Mouse (Mus musculus) ovary, postnatal 14 days (tissue): ENCODE data around the gene Med15.
A peak's percentile ranks its signal among the peaks of the same experiment; 100 is the strongest.

Source experiments
- DNase-seq: peaks from one replicate; pipeline ENCODE4 v3.0.0; 2022; ENCODE audit warnings: low spot score

Gene Med15

DNA sequence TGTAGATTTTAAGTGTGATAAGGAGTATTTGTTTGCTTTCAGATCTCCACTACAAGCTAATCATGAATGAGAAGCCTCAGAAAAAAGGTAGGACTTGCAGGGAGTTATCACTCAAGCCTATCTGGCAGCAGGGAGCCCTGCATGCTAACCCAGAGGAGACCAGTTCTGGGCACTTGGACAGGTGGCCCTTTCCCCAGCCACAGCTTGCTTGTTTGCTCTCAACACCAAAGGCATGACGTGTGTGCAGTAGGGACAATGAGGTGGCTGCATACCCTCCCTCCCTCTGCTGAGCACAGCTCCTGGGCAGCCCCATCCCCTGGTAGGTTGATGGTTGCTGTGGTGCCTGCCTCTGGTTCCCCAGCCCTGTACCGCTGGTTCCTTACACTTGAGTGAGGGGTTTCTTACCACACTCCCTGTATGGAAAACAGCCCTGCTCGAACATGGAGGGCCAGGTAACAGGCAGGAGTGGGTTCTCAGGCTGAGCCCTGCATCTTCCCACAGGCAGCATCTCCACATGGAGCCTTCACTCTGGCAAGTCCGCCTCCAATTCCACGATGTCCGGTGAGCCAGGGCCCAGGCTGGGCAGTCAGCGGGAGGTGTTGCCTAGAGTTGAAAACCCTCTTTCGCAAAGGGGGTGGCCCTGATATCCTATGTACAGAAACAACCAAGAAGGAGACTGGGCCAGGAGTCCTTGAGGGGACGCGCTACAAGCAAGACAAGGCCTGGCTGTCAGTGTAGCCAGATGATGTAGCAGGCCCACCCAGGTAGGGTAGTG lies 84.9 kb downstream of the Med15 start:
- no peak for DNase-seq

DNA sequence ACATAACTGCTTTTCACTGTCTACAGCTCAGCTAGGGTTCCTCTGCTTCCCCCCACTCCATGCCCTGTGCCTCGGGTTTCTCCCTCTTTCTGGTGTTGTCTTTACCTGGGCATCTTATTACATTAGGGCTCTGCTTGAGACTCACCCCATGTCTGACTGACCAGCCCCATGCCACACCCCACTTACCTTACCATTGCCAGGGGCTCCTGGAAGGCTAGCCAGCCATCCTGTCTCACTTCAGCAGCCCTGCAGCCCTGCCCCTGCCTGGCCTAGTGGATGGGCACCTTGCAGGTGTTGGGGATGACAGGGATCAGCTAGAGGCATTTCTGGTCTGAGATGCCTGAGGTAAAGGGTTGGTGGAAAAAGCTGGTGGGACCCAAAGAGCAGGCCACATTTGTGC lies 85.5 kb downstream of the Med15 start:
- DNase-seq: no peak

DNA sequence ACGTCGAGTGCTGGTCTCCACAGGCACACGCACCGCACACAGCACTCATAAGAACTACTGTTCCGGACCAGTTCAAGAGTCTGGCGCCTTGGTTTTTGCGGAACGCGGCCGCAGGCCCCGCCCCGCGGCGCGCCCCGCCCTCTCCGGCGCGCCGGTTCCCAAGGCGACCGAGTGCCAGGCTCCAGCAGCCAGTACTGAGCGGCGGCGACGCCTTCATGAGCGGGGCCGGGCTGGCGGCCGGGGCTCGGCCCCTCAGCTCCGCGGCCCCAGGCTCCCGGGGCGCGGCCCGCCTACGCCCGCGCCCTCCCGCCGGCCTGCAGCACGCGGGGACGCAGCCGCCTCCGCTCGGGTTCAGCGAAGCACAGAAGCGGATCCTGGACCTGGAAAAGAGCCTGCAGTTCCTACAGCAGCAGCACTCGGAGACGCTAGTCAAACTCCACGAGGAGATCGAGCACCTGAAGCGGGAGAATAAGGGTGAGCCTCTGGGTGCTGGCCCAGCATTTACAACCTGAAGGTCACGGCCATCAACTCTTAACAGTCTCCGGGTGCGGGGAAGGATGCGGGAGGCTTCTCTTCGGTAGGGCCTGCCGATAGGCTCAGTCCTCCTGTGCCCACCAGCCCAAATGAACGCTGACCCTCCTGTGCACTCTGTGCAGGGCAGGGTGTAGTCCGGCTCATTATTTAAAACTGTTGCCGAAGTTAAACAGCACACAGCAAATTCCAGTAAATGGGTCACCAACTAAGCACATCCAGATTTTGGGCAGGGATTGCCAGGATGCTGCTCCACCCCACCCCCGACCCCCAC lies 86.2 kb downstream of the Med15 start, which contains the start of gene Ccdc74a:
Gene Ccdc74a, plus strand, starts transcription at position 161 of the 805 bp plus-strand sequence.
- peak; percentile 70 for DNase-seq

DNA sequence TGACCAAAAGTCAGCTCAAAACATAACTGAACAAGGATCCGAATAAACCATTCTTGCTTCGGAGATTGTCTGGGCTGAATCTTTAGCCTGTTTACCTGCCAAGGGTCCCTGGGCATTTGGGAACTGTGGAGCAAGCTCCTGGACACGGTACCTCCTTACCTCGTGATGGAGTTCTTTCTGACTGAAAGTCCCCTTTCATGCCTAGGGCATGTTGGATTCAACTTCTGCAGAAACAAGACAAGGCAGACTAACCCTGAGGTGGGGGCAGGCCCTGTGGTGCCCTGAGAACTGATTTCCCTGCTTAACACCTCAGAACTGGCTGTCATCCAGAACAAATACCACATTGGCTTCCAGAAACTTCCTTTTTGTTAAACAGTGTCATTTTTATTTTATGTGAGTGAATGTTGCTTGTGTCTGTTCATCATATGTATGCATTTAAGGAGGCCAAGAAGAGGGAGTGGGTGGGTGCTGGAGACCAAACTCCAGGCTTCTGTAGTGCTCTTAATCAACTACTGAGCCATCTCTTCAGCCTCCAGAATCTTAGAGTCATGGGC lies 89.2 kb downstream of the Med15 start:
- no peak for DNase-seq

DNA sequence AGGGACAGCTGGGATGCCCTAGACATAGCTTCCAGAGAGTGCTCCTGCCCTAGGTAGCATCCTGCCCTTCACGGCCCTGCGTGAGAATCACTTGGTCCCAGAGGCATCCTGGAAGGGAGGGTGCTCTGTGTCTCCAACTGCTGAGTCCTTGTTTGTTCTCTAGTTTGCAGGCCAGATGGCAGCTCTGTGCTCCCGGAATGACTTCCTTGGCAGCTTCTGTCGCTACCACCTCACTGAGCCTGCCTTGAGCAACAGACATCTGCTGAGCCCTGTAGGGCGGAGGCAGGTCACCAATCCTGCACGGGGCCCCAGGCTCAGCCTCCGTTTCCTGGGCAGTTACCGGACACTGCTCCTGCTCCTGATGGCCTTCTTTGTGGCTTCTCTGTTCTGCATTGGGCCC lies 90.4 kb downstream of the Med15 start:
- DNase-seq: no peak

DNA sequence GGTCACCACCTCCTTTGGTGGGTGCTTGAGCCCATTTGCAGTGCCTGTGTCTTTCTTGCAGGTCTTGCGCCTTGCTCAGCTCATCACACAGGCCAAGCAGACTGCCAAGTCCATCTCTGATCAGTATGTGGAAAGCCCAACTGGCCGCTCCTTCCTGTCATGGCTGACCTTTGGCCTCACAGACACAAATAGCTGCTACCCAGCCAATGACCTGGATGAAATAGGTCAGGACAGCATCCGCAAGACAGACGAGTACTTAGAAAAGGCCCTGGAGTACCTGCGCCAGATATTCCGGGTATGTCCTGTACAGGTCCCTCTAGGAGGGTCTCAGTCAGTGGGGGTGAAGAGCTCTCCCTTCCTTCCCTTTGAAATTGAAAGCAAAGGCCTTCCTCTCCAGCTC lies 91.4 kb downstream of the Med15 start:
- no peak for DNase-seq

DNA sequence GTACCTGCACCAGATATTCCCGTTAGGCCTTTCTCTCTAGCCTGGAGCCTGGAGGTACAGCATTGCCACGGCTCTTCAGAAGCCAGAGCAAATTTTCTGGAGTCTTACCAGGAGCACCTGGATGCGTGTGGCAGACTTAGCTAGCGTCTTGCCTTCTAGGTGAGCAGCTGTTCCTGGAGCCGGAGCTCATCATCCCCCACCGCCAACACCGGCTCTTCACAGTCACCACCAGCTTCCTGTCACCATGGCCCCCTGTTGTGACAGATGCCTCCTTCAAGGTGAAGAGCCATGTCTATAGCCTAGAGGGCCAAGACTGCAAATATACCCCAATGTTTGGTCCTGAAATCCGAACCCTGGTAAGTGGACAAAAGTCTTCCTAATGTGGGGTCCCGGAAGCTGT lies 92.0 kb downstream of the Med15 start:
- DNase-seq: no peak

DNA sequence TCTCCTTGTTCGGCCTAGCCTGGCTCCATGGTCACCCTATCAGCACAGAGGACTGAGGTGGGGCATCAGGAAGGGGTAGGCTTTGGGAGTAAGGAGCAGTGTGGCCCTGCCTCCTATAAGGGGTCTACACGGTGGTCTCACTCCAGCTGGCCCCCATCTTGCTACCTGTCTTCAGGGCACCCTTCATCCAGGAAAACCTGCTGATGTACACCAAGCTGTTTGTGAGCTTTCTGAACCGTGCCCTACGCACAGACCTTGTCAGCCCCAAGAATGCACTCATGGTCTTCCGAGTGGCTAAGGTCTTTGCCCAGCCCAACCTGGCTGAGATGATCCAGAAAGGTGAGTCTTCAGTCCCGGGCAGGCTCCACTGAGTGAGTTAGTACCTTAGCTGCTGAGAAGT lies 92.7 kb downstream of the Med15 start:
- DNase-seq: no peak

DNA sequence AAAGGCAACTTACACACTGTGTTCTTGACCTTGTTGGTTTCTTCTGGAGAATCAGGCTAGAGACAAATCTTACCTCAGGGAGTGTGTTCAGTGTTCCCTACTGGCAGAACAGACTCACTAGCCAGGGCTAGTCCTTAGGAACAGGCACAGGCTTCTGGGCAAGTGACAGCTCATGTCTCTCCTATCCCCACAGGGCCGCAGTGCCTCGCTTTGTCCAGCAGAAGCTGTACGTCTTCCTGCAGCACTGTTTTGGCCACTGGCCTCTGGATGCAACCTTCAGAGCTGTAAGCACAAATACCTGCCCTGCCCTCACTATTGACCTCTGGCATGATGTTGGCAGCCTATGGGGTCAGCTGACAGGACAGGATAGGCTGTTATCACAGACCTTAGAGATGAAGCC lies 93.6 kb downstream of the Med15 start:
- no peak for DNase-seq

DNA sequence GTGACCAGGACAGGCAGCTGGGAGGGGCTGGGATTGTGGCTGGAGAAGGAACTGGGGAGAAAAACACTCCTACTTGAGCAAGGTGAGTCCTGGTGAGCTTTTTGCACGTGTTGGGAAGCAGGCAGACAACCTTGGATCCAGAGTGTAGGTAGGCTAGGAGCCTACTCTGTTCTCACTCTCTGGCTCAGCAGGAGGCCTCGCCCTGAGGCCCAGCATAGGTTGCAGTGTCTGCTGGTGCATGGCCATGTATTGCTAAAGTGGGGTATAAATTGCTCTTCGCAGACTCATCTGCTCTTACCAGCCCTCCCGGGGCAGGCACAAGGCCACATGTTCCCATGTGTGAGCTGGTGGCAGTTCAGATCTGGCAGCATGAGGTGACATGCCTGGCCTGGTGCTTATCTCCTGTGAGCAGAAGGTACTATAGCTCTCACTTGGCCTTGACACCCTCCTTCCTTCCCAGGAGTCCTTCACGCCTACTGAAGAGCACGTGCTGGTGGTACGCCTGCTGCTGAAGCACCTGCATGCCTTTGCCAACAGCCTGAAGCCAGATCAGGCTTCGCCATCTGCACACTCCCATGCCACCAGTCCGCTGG lies 94.6 kb downstream of the Med15 start:
- no peak for DNase-seq

DNA sequence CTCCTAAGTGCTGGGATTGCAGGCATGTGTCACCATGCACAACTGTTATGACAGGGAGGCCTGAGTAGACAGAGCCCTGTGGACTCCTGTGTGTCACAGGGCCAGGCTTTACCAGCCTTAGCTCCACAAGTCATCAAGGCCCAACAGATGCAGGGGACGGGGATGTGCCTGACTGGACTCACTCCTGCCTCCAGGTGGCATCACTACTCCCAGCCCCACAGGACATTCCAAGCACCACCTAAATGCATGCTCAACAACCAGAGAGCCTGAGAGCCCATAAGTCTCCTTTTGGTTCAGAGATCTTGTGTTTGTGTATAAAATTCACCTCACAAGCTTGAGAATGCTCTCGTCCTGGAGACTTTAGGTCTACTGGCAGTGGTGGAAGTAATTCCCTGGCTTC lies 95.1 kb downstream of the Med15 start:
- no peak for DNase-seq

DNA sequence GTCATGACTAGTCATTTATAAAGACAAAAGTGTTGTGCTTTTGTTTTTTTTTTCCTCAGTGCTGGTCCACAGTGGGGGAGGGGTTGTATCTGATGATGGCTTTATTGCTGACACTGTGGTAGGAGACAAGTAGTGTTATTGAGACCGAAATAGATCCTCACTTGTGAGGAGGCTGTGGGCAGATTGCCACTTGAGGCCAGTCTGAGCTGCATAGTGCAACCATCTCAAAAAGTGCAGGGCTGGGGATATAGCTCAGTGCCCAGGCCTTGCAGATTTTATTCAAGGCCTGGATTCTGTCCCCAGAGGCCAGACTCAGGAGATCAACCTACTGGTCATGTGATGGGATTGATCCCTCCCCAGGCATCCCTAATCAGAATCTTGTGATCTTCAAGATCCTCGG lies 95.8 kb downstream of the Med15 start:
- no peak for DNase-seq

DNA sequence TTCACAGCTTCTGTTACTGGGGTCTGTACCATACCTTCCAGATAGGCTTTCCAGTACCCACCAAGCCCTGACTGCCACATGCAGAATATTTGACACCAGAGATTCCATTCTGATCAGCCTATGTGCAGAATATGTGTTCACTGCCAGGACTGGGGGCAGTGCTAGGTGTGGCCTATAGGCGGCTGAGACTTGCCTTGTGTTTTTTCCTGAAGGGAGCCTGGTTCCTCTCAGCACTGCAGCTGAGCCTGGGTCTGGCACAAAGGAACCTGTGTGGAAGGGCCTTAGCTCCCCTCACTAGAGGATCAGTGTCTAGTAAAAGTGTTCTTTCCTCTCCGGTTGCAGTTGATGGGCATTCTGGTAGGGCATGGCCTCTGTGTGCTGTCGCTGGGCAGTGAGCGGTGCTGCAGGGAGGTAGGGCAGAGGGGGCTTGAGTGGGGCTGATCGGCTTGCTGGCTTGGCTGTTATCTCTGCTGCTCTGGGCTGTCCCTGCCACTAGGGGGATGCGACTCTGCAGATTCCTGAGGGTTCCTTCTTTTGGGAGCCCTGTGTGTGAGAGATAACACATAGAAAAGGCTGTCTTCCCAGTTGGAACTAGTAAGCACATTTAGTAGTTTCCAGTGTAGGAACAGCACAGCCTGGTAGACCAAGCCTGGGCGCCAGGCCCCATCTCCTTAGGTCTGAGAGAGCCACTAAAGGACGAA lies 99.1 kb downstream of the Med15 start:
- DNase-seq: no peak

DNA sequence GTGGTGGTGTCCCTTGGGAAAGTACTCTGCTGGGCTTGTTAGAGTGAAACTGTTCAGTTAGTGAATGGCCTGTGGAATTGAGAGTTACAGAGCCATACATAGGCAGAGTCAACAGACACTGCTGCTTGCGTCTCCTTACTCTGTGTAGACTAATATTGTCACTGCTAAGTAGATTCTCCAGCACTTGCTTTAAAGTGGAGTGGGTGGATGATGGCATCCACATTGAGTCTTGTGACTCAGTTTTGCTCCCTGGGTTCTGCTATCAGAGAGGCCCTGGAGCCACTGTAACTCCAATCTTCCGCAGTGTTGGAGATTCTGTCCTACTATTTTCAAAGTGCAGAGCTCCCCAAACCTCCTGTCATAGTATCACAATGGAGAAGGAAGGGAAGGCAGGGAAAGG lies 100.1 kb downstream of the Med15 start:
- no peak for DNase-seq

DNA sequence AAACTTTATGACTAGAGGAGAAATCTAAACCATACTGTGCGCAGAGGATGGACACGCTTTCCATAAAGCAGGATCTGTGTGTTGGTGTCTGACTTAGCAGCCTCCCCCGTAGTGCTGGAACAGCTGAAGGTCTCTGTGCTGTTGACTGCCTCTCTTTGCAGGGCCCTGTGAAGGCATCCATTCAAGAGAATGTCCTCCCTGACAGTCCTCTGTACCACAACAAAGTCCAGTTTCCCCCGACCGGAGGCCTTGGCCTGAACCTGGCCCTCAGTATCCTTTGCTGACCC lies 106.5 kb downstream of the Med15 start:
- DNase-seq: no peak

DNA sequence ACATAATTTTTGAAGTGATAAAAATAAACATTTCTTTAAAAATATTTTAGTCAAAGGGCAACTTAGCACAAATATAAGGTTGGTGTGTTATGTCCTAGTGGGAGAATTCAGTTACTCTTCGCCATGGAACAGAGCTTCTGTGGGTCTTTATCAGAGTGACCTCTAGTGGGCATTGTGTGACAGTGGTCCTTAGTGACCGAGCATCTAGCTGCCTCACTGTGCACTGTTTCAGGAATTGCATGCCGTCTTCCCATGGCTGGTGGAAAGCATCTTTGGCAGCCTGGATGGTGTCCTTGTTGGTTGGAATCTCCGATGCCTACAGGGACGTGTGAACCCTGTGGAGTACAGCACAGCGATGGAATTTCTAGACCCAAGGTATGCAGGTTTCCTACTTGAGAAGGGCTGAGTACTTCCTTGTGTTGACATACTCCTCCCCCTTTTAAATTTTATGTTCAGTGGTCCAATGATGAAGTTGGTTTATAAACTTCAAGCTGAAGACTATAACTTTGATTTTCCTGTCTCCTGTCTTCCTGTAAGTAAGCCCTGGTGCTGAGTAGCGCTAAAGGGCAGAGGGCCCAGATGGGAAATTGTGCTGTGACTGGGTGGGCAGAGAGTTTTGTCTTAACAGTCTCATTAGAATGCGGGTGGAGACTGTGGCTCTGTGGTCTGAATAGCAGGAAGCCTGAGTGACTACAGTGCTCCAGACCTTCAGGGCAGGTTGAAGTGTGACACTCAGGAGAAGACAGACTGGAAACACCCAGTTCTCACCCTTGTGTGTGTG lies 107.0 kb downstream of the Med15 start:
- DNase-seq: no peak

DNA sequence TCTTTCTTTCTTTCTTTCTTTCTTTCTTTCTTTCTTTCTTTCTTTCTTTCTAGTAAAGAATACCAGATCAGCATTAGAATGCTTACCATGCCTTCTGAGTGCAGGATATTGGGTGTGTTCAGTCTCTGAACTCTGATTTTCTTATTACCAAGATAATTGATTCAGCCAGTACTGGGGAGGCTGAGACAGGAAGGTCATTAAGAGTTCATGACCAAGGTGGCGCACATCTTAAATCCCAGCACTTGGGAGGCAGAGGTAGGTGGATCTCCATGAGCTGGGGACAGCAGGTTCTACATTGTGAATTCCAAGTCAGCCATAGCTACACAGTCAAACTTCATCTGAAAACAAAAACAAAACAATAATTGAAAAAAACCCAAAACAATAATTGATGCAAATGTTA lies 110.8 kb downstream of the Med15 start:
- DNase-seq: no peak

DNA sequence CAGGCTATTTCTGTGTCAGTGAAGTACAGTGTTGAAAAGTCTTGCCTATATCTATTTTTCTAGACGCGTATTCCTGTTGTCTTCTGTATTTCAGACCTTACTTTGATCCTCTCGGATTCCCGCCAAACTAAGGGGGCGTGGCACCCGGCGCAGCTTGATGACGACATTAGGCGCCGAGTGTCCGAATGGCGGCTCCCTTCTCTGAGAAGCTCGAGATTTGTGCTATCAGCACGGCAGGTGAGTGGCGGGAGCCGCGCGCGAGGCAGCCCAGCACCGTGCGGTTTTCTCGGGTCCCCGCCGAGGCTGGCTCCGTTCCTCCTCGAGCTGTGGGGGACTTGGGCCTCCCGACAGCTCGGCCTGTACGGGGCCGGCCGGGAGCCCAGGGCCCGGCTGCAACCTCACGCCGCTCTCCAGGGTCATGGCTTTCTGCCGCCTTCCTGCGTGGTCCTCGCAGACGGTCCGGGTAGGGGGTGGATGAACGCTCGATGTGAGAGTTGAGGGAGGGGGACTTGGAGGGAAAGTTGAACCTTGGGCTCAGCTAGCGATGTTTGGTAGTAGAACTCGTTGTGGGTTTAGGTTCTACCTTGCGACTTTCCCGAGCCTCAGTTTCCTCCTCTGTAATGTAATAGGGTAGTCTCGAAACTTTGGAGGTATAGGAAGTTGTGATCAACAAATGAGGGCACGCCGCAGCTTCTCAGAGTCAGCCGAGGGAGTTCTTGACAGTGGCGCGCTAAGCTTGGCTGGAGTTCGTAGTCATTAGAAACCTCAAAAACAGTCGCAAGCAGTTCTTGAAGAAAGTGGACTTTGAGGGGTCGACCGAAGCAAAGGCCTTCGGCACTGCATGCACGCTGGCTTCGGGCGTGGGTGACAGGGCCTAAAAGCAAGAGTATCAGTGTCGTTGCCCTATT lies 113.2 kb downstream of the Med15 start, which contains the start of gene Smpd4:
Gene Smpd4, plus strand, starts transcription at position 157 of the 908 bp plus-strand sequence.
- peak; percentile 98 for DNase-seq

DNA sequence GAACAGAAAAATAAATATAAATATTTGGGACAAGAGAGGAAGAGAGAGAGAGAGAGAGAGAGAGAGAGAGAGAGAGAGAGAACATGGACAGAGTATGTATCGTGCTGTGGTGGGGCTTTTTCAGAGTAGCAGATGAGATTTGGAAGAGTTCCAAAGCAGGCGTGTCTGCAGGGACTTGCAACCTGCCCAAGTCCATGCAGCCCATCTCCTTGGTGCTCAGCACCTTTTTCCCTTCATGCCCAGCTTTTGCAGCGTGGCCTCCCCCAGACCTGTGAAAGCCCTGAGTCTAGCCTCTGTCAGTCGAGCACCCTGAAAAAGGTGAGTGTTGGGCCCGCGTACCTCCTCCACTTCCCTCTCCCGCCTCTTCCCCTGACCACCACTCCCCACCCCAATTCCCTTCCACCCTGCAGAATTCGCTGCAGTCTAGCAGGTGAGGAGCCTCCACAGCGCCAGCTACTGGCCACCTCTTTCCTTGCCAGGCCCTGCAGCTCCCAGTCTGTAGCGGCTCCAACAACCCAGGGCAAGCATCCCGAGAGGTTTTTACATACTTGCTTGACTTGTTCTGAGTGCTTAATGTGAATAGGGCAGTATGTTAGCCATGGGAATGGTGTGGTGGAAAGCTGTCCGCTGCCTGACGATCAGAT lies 114.6 kb downstream of the Med15 start:
- DNase-seq: peak; percentile 31

DNA sequence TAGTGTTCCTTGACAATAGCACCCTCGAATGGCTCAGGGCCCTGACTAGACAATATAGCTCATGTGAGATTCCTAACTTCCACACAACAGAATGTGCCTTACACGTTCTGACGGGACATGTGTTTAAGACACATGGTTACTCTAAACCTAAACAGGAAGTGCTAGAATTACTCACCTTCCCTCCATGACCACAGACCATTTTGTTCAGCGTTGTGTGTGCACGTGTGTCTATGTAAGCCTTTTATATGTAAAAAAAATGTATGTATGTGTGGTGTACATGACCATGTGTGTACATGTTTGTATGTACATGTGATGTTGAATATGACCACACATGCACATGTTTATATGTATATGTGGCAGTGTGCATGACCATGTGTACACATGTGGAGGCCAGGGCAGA lies 116.5 kb downstream of the Med15 start:
- no peak for DNase-seq
